Mouse (Mus musculus) WW6 (cell line): ENCODE data around the gene Med23.

Experiments
- DNase-seq: peaks from one replicate; pipeline ENCODE4 v3.0.0-alpha.2; 2013; ENCODE audit warnings: low read depth, low spot score

The Med23 gene

DNA sequence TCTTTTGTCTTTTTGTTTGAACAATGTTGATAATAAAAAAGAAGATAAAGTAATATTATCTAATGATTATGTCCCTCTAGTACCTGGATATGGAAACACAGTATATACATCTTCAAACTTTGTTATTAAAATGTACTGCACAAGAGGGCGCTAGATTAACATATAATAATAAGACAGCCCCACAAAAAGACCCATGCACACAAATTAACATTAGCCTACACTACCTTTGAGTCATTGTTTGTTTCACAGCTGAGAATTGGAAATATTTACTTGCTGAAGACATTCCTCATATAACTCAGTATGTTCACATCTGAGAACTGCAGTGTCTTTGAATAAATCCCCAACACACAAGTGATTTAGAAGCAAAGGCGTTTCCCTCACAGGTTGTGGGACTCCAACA is 91.3 kb downstream of the Med23 start:
- DNase-seq: no peak

DNA sequence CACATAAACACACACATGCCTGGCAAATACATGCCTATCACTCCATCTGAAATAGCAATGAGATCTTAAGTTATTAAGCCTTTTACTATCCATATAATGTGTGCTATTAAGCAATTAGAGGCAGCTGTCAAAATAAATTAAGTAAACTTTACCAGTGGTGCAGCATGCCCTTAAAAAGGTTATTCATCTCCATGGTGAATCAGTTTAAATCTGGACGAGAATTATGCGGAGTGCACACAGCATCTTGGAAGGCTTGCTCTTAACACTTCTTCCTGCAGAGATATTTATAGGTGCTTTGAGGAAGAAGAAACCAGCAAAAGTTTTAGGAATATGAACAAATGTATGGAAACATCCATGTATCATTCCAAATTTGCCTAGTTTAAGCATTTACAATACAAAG is 92.1 kb downstream of the Med23 start:
- no peak for DNase-seq
